Mouse (Mus musculus) T-cell, adult 66 days (primary cell): Measurements from ENCODE around the gene St14. TPM values are rescaled to one million over a fixed set of nuclear protein-coding genes. Genes with fewer than 3 reads are reported as not detected.

ENCODE experiments used
- total RNA-seq, 2 experiments: library from RNA; stranded (reverse); gene quantifications; 3 replicates in 1 of 2; 4 replicates in 1 of 2; pipeline ENCODE4 v1.2.4; 2023

St14 gene
- 1 to 10 TPM in 1 of 2 experiments, under 1 TPM in 1; 0.56 to 1.1 TPM for total RNA-seq

GRCm38 (mm10) chr9:31131205-31131968 is at the start of gene St14:
Gene St14 (minus strand): TSS chr9:31131853.

Other genes starting within 250 kb of the St14 start
- not detected for gene Adamts15, start 209.4 kb downstream of the St14 start, total RNA-seq
- not detected for gene Adamts8, start 189.3 kb downstream of the St14 start, total RNA-seq
- gene Zbtb44, start 101.2 kb downstream of the St14 start, total RNA-seq: 10 to 100 TPM; 60.0 to 66.8 TPM
- gene Aplp2, start 80.0 kb upstream of the St14 start, total RNA-seq: 10 to 100 TPM; 58.4 to 61.2 TPM
- gene Prdm10, start 148.7 kb upstream of the St14 start, total RNA-seq: 10 to 100 TPM; 25.7 to 28.0 TPM